Comparison of ENCODE assay signal across 16 mouse cellular contexts in the genomic region with DNA sequence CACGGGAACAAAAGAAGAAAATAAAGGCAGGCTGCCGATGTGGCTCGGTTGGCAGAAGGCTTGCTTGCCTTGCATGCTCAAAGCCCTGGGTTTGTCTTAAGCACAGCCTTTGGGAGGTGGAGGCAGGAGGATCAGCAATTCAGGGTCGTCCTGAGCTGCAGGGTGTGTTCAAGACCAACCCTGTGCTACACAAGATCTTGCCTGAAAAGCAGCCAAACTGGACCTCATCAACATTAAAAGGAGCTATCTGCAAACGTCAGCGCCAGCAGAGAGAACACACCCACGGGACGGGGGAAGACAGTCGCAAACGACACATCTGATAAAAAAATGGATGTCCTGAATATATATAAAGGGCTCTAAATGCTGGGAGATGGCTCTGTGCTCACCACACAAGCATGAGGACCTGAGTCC. TPM values are rescaled to one million over a fixed set of nuclear protein-coding genes. Genes with fewer than 3 reads are reported as not detected.
DNase-seq lines count a peak whose midpoint lies in the region.
"Had no signal": no experiment of that assay in that cellular context is flagged by ENCODE, and none has a peak within 500 bp of the region (broad histone marks: within the 10 kb centered on the region; RNA-seq: fewer than 3 reads in every experiment).

No protein-coding gene starts in this region.

- peak; percentile 70 to 75 for DNase-seq in frontal cortex, postnatal 36 days (ENCODE audit: low spot score in 2 of 2)
- DNase-seq in frontal cortex, postnatal 25 days (ENCODE audit: low spot score in 2 of 2), result no peak
- DNase-seq in left cerebral cortex, adult 18-20 months (ENCODE audit: low spot score in 2 of 2), result peak; percentile 65 to 78
- DNase-seq in left cerebral cortex, postnatal 4 days, result no peak
- peak; percentile 46 for DNase-seq in R1 (ENCODE audit: low read depth, low spot score)
- peak; percentile 82 for DNase-seq in telencephalon, adult 2 months (ENCODE audit: low read depth, low spot score)
- no peak for DNase-seq in spleen, postnatal 14 days (ENCODE audit: low spot score in 2 of 2)
- DNase-seq: adrenal gland, postnatal 10 days; cerebellum, postnatal 10 days; embryo, embryonic 11 days; gastrocnemius, postnatal 36 days; kidney, adult 8-10 months; kidney, postnatal 25 days; lung, adult 18-20 months; lung, postnatal 36 days; thymus, postnatal 25 days had no signal

- intact Hi-C loops in left cerebral cortex, postnatal 4 days (cut with DNase I), result no loop called here

RNA-seq across cellular contexts. Expression of gene Kcnb1, which starts 12.7 kb away (rescaled TPM):
- 100 to 1,000 TPM; 197 to 205 TPM for total RNA-seq in left cerebral cortex, adult 18-20 months (2021)
- 10 to 100 TPM; 46.5 to 50.9 TPM for total RNA-seq in left cerebral cortex, postnatal 4 days (2021)

Comparison
In these comparisons a context has a peak if more than half of its experiments do, and no peak if none do; other contexts are left out.
1. DNase-seq: peak in frontal cortex, postnatal 36 days (2 of 2), left cerebral cortex, adult 18-20 months (2 of 2), R1 (single experiment) and telencephalon, adult 2 months (single experiment); none in frontal cortex, postnatal 25 days (0 of 2), left cerebral cortex, postnatal 4 days (single experiment) and spleen, postnatal 14 days (0 of 2).